Comparison of ENCODE assay signal across 28 mouse cellular contexts in genomic region chr8:122605367-122605766, GRCm38 (mm10). TPM values are rescaled to one million over a fixed set of nuclear protein-coding genes. Genes with fewer than 3 reads are reported as not detected.
DNase-seq lines count a peak whose midpoint lies in the region; ATAC-seq lines count a peak whose summit lies in the region.
"Had no signal": no experiment of that assay in that cellular context is flagged by ENCODE, and none has a peak within 500 bp of the region (broad histone marks: within the 10 kb centered on the region; RNA-seq: fewer than 3 reads in every experiment).

No protein-coding gene starts in this region.

- peaks cover 8% of the 10 kb centered on the region; the same call in 1 of the 2 replicates for H3K36me3 ChIP-seq in heart, embryonic 14.5 days (ENCODE audit: control insufficient read depth, insufficient read depth, low read length)
- H3K36me3 ChIP-seq in forebrain, embryonic 14.5 days (ENCODE audit: control insufficient read depth, insufficient read depth, low read length): no peaks in the 10 kb centered on the region
- H3K36me3 ChIP-seq in limb, embryonic 10.5 days: no peaks in the 10 kb centered on the region
- H3K36me3 ChIP-seq: hindbrain, embryonic 10.5 days; intestine, embryonic 15.5 days; liver, embryonic 12.5 days had no signal

- no peaks in the 10 kb centered on the region for H3K27me3 ChIP-seq in heart, embryonic 14.5 days (ENCODE audit: control insufficient read depth, insufficient read depth, low read length)
- no peaks in the 10 kb centered on the region for H3K27me3 ChIP-seq in forebrain, embryonic 14.5 days (replicated peaks; ENCODE audit: control insufficient read depth, insufficient read depth, low read length)
- no peaks in the 10 kb centered on the region for H3K27me3 ChIP-seq in limb, embryonic 10.5 days (ENCODE audit: low read depth, poor library complexity, severe bottlenecking)
- H3K27me3 ChIP-seq: forebrain, embryonic 13.5 days; intestine, embryonic 15.5 days; limb, embryonic 12.5 days; liver, embryonic 12.5 days had no signal

- peaks cover 10 to 14% of the 10 kb centered on the region in 2 experiments for H3K4me1 ChIP-seq in heart, embryonic 14.5 days (ENCODE audit: control insufficient read depth in 2 of 2, insufficient read depth in 2 of 2, low read length in 2 of 2)
- no peaks in the 10 kb centered on the region for H3K4me1 ChIP-seq in forebrain, embryonic 14.5 days (ENCODE audit: control insufficient read depth, insufficient read depth, low read length)
- H3K4me1 ChIP-seq in limb, embryonic 10.5 days: peaks cover 2% of the 10 kb centered on the region
- H3K4me1 ChIP-seq: forebrain, embryonic 13.5 days had no signal

- no peak for ATAC-seq in heart, embryonic 14.5 days (ENCODE audit: insufficient number of reproducible peaks, insufficient read depth, low FRiP score, low read depth)
- ATAC-seq in granulocyte monocyte progenitor cell, adult 5-6 weeks (replicated peaks; ENCODE audit: poor library complexity, severe bottlenecking): peak; percentile 67
- ATAC-seq in forebrain, embryonic 14.5 days: no peak
- ATAC-seq: forebrain, embryonic 13.5 days; hindbrain, embryonic 16.5 days; liver, embryonic 12.5 days had no signal

- no peak for DNase-seq in heart, postnatal 36 days
- DNase-seq in spleen, postnatal 36 days (ENCODE audit: low spot score in 2 of 2): peak; percentile 50 to 61
- no peak for DNase-seq in spleen, postnatal 10 days (ENCODE audit: low spot score in 2 of 2)
- DNase-seq in forebrain, embryonic 14.5 days (ENCODE audit: low spot score): no peak
- no peak for DNase-seq in limb, embryonic 10.5 days (ENCODE audit: low spot score)
- DNase-seq: adrenal gland, postnatal 10 days; cerebellum, adult 8-10 months; cerebellum, postnatal 36 days; gastrocnemius, postnatal 14 days; heart, adult 18-20 months; kidney, adult 8-10 months; kidney, postnatal 14 days; lung, embryonic 14.5 days; thymus, adult 2 months; thymus, postnatal 4 days had no signal

- intact Hi-C loops in heart, postnatal 36 days (cut with DNase I): no loop called here

- H3K9ac ChIP-seq in heart, embryonic 14.5 days (ENCODE audit: low read length): no peak overlapping the region
- H3K9ac ChIP-seq in forebrain, embryonic 14.5 days (ENCODE audit: low read length): no peak overlapping the region
- H3K9ac ChIP-seq: forebrain, embryonic 13.5 days; intestine, embryonic 15.5 days; limb, embryonic 12.5 days; liver, embryonic 12.5 days; lung, embryonic 14.5 days had no signal

- peak overlapping the region; percentile 20 to 52; a peak in 3 of 4 replicates for H3K27ac ChIP-seq in heart, embryonic 14.5 days (replicated peaks in 1 of 2; ENCODE audit: control insufficient read depth in 1 of 2, insufficient read depth in 1 of 2, low read depth in 2 of 2, low read length in 2 of 2)
- no peak overlapping the region for H3K27ac ChIP-seq in forebrain, embryonic 14.5 days (ENCODE audit: low read depth, low read length)
- no peak overlapping the region for H3K27ac ChIP-seq in limb, embryonic 10.5 days
- H3K27ac ChIP-seq: forebrain, embryonic 13.5 days; hindbrain, embryonic 10.5 days; intestine, embryonic 15.5 days; limb, embryonic 12.5 days; liver, embryonic 12.5 days had no signal

- no peak overlapping the region for H3K4me2 ChIP-seq in heart, embryonic 14.5 days (ENCODE audit: low read length)
- no peak overlapping the region for H3K4me2 ChIP-seq in forebrain, embryonic 14.5 days (ENCODE audit: low read length)
- H3K4me2 ChIP-seq: forebrain, embryonic 13.5 days; intestine, embryonic 15.5 days; limb, embryonic 12.5 days; liver, embryonic 12.5 days; lung, embryonic 14.5 days had no signal

- no peak overlapping the region for H3K4me3 ChIP-seq in heart, embryonic 14.5 days (ENCODE audit: control insufficient read depth in 1 of 2, insufficient read depth in 1 of 2, low read depth in 1 of 2, low read length in 2 of 2)
- no peak overlapping the region for H3K4me3 ChIP-seq in forebrain, embryonic 14.5 days (ENCODE audit: low read depth, low read length)
- H3K4me3 ChIP-seq in limb, embryonic 10.5 days: no peak overlapping the region
- H3K4me3 ChIP-seq: forebrain, embryonic 13.5 days; hindbrain, embryonic 10.5 days; intestine, embryonic 15.5 days; limb, embryonic 12.5 days; liver, embryonic 12.5 days had no signal

- H3K9me3 ChIP-seq in heart, embryonic 14.5 days (ENCODE audit: control insufficient read depth, low read length): no peaks in the 10 kb centered on the region
- H3K9me3 ChIP-seq in forebrain, embryonic 14.5 days (replicated peaks; ENCODE audit: control insufficient read depth, low read length): no peaks in the 10 kb centered on the region
- no peaks in the 10 kb centered on the region for H3K9me3 ChIP-seq in limb, embryonic 10.5 days (replicated peaks)
- H3K9me3 ChIP-seq: forebrain, embryonic 13.5 days; hindbrain, embryonic 10.5 days; intestine, embryonic 15.5 days; limb, embryonic 12.5 days; liver, embryonic 12.5 days had no signal

- WGBS in heart, embryonic 14.5 days: 51% methylated on average over 4 of the region's 4 CpGs
- 91% methylated on average over 4 of the region's 4 CpGs for WGBS in forebrain, embryonic 14.5 days
- 79% methylated on average over 4 of the region's 4 CpGs for WGBS in limb, embryonic 10.5 days

RNA-seq across cellular contexts. Expression of gene Galns, which starts 5.9 kb away (rescaled TPM):
- 10.3 and 11.2 TPM in 2 replicates for polyA plus RNA-seq in heart, embryonic 14.5 days (2014; fragmentation: Nextera tagmentation; extraction: Ambion mirVana)
- 1 to 10 TPM; 3.1 to 3.5 TPM for total RNA-seq in heart, postnatal 36 days (2021)
- 39.0 and 46.3 TPM in 2 replicates for total RNA-seq in granulocyte monocyte progenitor cell, adult 5-6 weeks (2014; fragmentation: Nextera tagmentation)
- total RNA-seq in granulocyte monocyte progenitor cell, adult 5-6 weeks (2017): 36.1 and 46.6 TPM in 2 replicates
- 3.5 and 4.3 TPM in 2 replicates for polyA plus RNA-seq in forebrain, embryonic 14.5 days (2014; fragmentation: Nextera tagmentation; extraction: Ambion mirVana)
- polyA plus RNA-seq in limb, embryonic 10.5 days (2016; fragmentation: Nextera tagmentation; extraction: Ambion mirVana): 4.0 and 5.7 TPM in 2 replicates

RNA-seq across cellular contexts. Expression of gene Trappc2l, which starts 6.1 kb away (rescaled TPM):
- 78.2 and 84.8 TPM in 2 replicates for polyA plus RNA-seq in heart, embryonic 14.5 days (2014; fragmentation: Nextera tagmentation; extraction: Ambion mirVana)
- total RNA-seq in heart, postnatal 36 days (2021): 10 to 100 TPM; 65.8 to 67.9 TPM
- 41.0 and 55.7 TPM in 2 replicates for total RNA-seq in granulocyte monocyte progenitor cell, adult 5-6 weeks (2014; fragmentation: Nextera tagmentation)
- total RNA-seq in granulocyte monocyte progenitor cell, adult 5-6 weeks (2017): 16.1 and 21.7 TPM in 2 replicates
- 111 and 150 TPM in 2 replicates for polyA plus RNA-seq in forebrain, embryonic 14.5 days (2014; fragmentation: Nextera tagmentation; extraction: Ambion mirVana)
- polyA plus RNA-seq in limb, embryonic 10.5 days (2016; fragmentation: Nextera tagmentation; extraction: Ambion mirVana): 49.4 and 51.5 TPM in 2 replicates

RNA-seq across cellular contexts. Expression of gene Pabpn1l, which starts 17.2 kb away (rescaled TPM):
- polyA plus RNA-seq in heart, embryonic 14.5 days (2014; fragmentation: Nextera tagmentation; extraction: Ambion mirVana): not detected in 2 replicates
- not detected for total RNA-seq in heart, postnatal 36 days (2021)
- not detected in 2 replicates for total RNA-seq in granulocyte monocyte progenitor cell, adult 5-6 weeks (2014; fragmentation: Nextera tagmentation)
- total RNA-seq in granulocyte monocyte progenitor cell, adult 5-6 weeks (2017): not detected in 2 replicates
- not detected in 2 replicates for polyA plus RNA-seq in forebrain, embryonic 14.5 days (2014; fragmentation: Nextera tagmentation; extraction: Ambion mirVana)
- not detected in 2 replicates for polyA plus RNA-seq in limb, embryonic 10.5 days (2016; fragmentation: Nextera tagmentation; extraction: Ambion mirVana)
- total RNA-seq: adrenal gland, postnatal 10 days; gastrocnemius, postnatal 14 days; heart, adult 18-20 months; layer of hippocampus, adult 18-20 months; left cerebral cortex, postnatal 10 days; midbrain, postnatal 0 days; neutrophil, adult 5-6 weeks had no signal
- polyA plus RNA-seq: forebrain, embryonic 13.5 days; hindbrain, embryonic 10.5 days; hindbrain, embryonic 16.5 days; intestine, embryonic 15.5 days; limb, embryonic 12.5 days; liver, embryonic 12.5 days; lung, embryonic 14.5 days; midbrain, postnatal 0 days; stomach, embryonic 16.5 days had no signal

RNA-seq across cellular contexts. Expression of gene Aprt, which starts 28.7 kb away (rescaled TPM):
- polyA plus RNA-seq in heart, embryonic 14.5 days (2014; fragmentation: Nextera tagmentation; extraction: Ambion mirVana): 240 and 243 TPM in 2 replicates
- 10 to 100 TPM; 29.8 to 38.9 TPM for total RNA-seq in heart, postnatal 36 days (2021)
- 276 and 290 TPM in 2 replicates for total RNA-seq in granulocyte monocyte progenitor cell, adult 5-6 weeks (2014; fragmentation: Nextera tagmentation)
- 139 and 228 TPM in 2 replicates for total RNA-seq in granulocyte monocyte progenitor cell, adult 5-6 weeks (2017)
- 200 and 247 TPM in 2 replicates for polyA plus RNA-seq in forebrain, embryonic 14.5 days (2014; fragmentation: Nextera tagmentation; extraction: Ambion mirVana)
- 285 and 308 TPM in 2 replicates for polyA plus RNA-seq in limb, embryonic 10.5 days (2016; fragmentation: Nextera tagmentation; extraction: Ambion mirVana)

RNA-seq across cellular contexts. Expression of gene Cdt1, which starts 37.6 kb away (rescaled TPM):
- 23.2 and 27.6 TPM in 2 replicates for polyA plus RNA-seq in heart, embryonic 14.5 days (2014; fragmentation: Nextera tagmentation; extraction: Ambion mirVana)
- total RNA-seq in heart, postnatal 36 days (2021): 1 to 10 TPM; 2.4 to 2.5 TPM
- total RNA-seq in granulocyte monocyte progenitor cell, adult 5-6 weeks (2014; fragmentation: Nextera tagmentation): 76.0 and 153 TPM in 2 replicates
- 38.6 and 38.8 TPM in 2 replicates for total RNA-seq in granulocyte monocyte progenitor cell, adult 5-6 weeks (2017)
- 12.8 and 13.4 TPM in 2 replicates for polyA plus RNA-seq in forebrain, embryonic 14.5 days (2014; fragmentation: Nextera tagmentation; extraction: Ambion mirVana)
- polyA plus RNA-seq in limb, embryonic 10.5 days (2016; fragmentation: Nextera tagmentation; extraction: Ambion mirVana): 68.9 and 75.6 TPM in 2 replicates

Comparison
In these comparisons a context has a peak if more than half of its experiments do, and no peak if none do; other contexts are left out.
1. DNase-seq: peak in spleen, postnatal 36 days (2 of 2); none in heart, postnatal 36 days (0 of 2), spleen, postnatal 10 days (0 of 2), forebrain, embryonic 14.5 days (single experiment) and limb, embryonic 10.5 days (single experiment).
2. H3K27ac ChIP-seq: peak in heart, embryonic 14.5 days (2 of 2); none in forebrain, embryonic 14.5 days (single experiment) and limb, embryonic 10.5 days (single experiment).